Mouse (Mus musculus): Measurements from ENCODE around the gene Cog5. TPM values are rescaled to one million over a fixed set of nuclear protein-coding genes. Genes with fewer than 3 reads are reported as not detected.

The Cog5 gene
- polyA plus RNA-seq, 1 experiment from 2014 or later, result 36.0 TPM

DNA sequence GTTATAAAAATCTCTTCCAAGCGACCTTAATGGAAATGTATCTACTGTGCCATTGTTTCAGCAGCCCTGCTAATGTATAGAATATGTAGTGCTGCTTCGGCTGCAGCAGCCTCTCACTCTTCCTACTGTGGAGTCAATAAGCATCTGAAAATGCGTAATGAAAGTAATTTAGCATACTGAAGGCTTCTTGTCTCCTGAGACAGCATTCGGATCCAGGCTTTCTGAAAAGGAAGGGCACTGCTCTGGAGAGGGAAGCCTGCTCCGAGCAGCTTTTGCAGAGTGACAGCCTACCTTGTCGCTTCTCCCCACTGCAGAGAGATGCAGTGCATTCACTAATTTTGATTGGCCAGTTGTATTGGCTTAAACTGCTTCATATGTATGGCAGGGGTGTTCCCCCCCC, 58.9 kb downstream of the Cog5 start, which contains the start of gene Gpr22:
Gpr22 (minus strand) TSS at position 348 of the 400 bp plus-strand sequence.
- Histone ChIP-seq H3K4me1 (no peaks in the 10 kb centered on the region), H3K36me3 (no peaks in the 10 kb centered on the region), H3K4me3 (peak within 1 kb of the TSS; percentile 26), H3K27me3 (replicated peaks) (no peaks in the 10 kb centered on the region), H3K9ac (peak within 1 kb of the TSS; percentile 30), H3K9me3 (no peaks in the 10 kb centered on the region), H3K4me2 (replicated peaks) (peak within 1 kb of the TSS; percentile 43), H3K27ac (peak within 1 kb of the TSS; percentile 59; the same call in 1 of the 2 replicates)
- WGBS, result 25% methylated on average over 6 of the region's 6 CpGs
- ATAC-seq (ENCODE audit: low FRiP score, low read depth), result peak; percentile 88

DNA sequence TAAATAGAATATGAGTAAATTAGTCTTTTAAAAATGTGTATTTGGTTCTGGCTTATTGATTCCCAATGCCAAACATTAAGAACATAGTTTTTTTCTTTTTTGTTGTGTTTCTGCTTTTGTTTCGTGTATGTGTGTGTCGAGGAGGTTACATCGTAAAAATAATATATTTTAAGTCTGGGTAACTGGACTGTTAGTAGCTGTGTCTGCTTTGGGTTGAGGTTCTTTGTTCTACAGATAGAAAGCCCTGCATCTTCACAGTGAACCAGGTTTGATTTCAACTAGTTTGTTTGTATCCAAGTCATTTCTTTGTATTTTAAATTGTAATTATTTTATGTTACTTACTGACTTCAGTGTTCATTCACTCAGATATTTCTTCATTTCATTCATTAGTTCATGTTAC, 59.4 kb downstream of the Cog5 start:
- H3K4me1 ChIP-seq, result no peaks in the 10 kb centered on the region
- no peak overlapping the region for H3K27ac ChIP-seq
- no peaks in the 10 kb centered on the region for H3K27me3 ChIP-seq (replicated peaks)
- ATAC-seq (ENCODE audit: low FRiP score, low read depth), result no peak
- H3K4me3 ChIP-seq, result no peak overlapping the region
- peak overlapping the region; percentile 43 for H3K4me2 ChIP-seq (replicated peaks)
- 64% methylated on average over 3 of the region's 3 CpGs for WGBS
- H3K9ac ChIP-seq, result no peak overlapping the region
- no peaks in the 10 kb centered on the region for H3K9me3 ChIP-seq
- H3K36me3 ChIP-seq, result no peaks in the 10 kb centered on the region

DNA sequence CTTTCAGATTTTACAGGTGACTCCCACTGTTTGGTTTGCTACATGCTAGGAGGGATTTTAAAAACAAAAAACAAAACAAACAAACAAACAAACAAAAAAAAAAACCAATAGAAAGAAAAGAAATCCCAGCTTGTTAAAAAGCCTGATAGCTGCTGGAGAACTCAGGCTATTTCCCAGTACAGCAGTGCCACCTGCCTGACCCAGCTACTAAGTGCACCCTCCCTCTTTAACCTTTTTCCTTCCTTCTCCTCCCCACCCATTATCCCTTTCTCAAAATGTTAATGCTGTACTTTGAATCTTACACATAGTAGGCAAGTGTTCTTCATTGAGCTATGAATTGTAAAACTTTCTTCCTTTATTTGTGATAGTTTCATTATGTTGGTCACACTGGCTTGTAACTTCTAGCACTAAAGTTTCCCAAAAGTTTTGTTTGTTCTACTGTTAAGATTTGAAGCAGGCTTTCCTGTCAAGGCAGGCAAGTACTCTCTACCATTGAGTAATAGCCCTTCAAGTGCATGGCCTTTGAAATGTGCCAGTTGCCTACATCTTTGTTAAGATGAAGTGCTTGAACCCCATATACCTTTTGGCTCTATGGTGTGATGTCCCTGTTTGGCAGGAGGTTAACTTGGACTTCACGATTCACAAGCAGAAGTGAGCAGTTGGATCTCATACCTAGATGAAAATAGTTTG, 65.1 kb downstream of the Cog5 start:
- Histone ChIP-seq H3K9me3 (no peaks in the 10 kb centered on the region), H3K4me3 (no peak overlapping the region), H3K27me3 (replicated peaks) (no peaks in the 10 kb centered on the region), H3K4me2 (replicated peaks) (no peak overlapping the region), H3K27ac (no peak overlapping the region), H3K9ac (no peak overlapping the region), H3K4me1 (no peaks in the 10 kb centered on the region), H3K36me3 (no peaks in the 10 kb centered on the region)
- 92% methylated on average over 1 of the region's 1 CpGs for WGBS
- no peak for ATAC-seq (ENCODE audit: low FRiP score, low read depth)

DNA sequence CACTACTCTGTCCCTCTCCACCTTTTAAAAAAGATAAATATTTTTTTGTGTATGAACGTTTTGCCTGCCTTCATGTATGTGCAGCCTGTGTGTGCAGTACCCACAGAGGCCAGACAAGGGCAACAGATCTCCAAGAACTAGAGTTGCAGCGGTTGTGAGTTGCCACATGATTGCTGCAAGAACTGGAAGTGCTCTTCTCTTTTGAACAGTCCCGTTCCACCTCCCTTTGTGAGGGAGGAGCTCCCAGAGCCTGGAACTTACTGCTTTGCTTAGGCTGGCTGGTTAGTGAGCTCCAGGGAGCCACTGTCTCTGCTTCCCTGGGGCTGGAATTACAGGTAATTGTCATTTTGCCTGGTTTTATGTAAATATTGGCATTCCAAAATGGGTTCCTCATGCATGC, 69.9 kb downstream of the Cog5 start:
- Histone ChIP-seq H3K4me3 (no peak overlapping the region), H3K27ac (no peak overlapping the region), H3K36me3 (no peaks in the 10 kb centered on the region), H3K4me1 (no peaks in the 10 kb centered on the region), H3K9ac (no peak overlapping the region), H3K27me3 (replicated peaks) (no peaks in the 10 kb centered on the region), H3K4me2 (replicated peaks) (no peak overlapping the region), H3K9me3 (no peaks in the 10 kb centered on the region)
- no peak for ATAC-seq (ENCODE audit: low FRiP score, low read depth)
- 81% methylated on average over 3 of the region's 3 CpGs for WGBS

DNA sequence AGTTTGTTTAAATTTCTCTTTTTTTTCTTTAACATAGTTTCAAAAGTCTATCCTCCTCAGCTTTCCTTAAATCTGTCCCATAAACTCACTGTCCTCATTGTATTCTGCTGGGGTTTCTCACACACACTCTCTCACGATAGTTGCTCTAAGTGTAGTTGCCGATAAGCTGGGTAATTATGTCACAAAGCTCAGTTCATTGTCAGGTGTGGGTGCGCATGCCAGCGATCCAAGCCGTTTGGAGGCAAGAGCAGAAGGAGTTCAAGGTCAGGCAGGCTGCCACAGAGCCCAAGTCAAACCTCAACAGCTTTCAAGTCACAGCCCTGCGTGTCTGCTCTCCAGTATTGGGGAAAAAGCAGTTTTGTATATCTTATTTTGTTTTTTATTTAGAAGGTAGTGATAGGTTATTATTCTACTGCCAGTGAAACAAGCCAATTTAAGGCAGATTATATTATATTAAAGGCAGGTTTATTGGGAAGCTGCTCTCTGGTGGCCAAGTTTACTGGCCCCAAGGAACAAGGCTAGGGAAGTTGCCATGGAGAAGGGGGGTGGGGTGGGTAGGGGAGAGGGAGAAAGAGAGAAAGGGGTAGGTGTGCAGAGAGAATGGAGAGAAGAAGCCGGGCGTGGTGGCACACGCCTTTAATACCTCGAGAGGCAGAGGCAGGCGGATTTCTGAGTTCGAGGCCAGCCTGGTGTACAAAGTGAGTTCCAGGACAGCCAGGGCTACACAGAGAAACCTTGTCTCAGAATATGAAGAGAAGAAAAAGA, 71.0 kb downstream of the Cog5 start:
- H3K4me3 ChIP-seq, result no peak overlapping the region
- no peak overlapping the region for H3K27ac ChIP-seq
- 86% methylated on average over 12 of the region's 12 CpGs for WGBS
- no peaks in the 10 kb centered on the region for H3K27me3 ChIP-seq (replicated peaks)
- H3K9ac ChIP-seq, result no peak overlapping the region
- H3K4me1 ChIP-seq, result no peaks in the 10 kb centered on the region
- H3K9me3 ChIP-seq, result no peaks in the 10 kb centered on the region
- ATAC-seq (ENCODE audit: low FRiP score, low read depth), result no peak
- H3K4me2 ChIP-seq (replicated peaks), result no peak overlapping the region
- H3K36me3 ChIP-seq, result no peaks in the 10 kb centered on the region

DNA sequence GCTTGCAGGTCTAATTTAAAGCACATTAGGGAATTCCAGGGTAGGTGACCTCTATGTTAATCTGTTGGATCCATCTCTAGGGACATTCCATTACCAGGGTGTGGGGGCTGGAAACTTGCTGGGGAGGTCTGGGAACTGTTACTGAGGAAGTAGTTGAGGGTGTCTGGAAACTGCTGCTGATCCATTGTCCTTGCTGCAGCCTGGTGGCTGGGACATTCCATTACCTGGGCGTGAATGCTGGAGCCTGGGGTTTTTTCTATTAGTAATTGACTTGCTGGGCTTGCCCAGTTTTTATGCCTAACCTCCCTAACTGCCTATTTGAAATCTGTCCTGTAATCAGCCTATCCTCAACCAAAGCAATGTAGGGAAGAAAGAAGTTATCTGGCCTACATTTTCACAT, 72.0 kb downstream of the Cog5 start:
- WGBS, result 34% methylated on average over 1 of the region's 1 CpGs
- no peak overlapping the region for H3K27ac ChIP-seq
- H3K9me3 ChIP-seq, result no peaks in the 10 kb centered on the region
- H3K9ac ChIP-seq, result no peak overlapping the region
- H3K4me3 ChIP-seq, result no peak overlapping the region
- no peak for ATAC-seq (ENCODE audit: low FRiP score, low read depth)
- no peaks in the 10 kb centered on the region for H3K4me1 ChIP-seq
- no peaks in the 10 kb centered on the region for H3K27me3 ChIP-seq (replicated peaks)
- H3K36me3 ChIP-seq, result no peaks in the 10 kb centered on the region
- H3K4me2 ChIP-seq (replicated peaks), result no peak overlapping the region

DNA sequence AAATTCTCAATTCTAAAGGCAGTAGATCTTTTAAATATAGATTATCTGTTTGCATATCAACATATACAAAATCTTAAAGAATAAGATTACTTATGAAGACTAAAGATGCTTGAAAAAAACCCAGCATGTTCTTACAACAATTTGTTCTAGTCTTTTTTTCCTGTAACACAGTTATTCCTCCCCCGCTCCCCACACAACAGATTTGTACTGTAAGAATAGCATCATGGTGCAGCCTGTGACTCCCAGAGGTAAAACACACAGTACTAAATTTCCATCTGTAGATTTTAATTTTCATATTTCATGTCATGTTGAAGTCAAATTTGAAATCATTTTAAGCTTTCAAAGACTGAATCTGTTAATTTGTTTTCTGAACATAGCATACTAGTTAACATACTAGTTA, 75.5 kb downstream of the Cog5 start:
- WGBS, result 96% methylated on average over 1 of the region's 1 CpGs
- Histone ChIP-seq H3K36me3 (no peaks in the 10 kb centered on the region), H3K9ac (no peak overlapping the region), H3K9me3 (no peaks in the 10 kb centered on the region), H3K4me3 (no peak overlapping the region), H3K27me3 (replicated peaks) (no peaks in the 10 kb centered on the region), H3K4me2 (replicated peaks) (no peak overlapping the region), H3K27ac (no peak overlapping the region), H3K4me1 (no peaks in the 10 kb centered on the region)
- no peak for ATAC-seq (ENCODE audit: low FRiP score, low read depth)

DNA sequence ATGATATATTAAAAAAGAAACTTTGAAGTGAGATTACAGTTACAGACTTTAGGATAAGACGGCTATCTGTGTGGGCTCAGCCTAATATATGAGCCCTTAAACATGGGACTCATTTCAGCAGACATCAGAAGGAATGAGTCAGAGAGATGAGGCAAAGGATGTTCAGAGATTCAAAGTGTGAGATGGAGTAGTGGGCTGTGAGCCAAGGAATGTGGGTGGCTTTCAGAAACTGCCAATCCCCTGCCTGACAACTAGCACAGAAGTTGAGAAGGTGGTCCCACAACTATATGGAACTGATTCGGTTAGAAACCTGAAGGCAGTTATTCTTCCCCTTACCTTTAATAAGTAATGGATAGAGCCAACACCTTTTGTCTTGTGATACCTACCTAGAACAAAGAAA, 79.9 kb downstream of the Cog5 start:
- no peak overlapping the region for H3K27ac ChIP-seq
- H3K4me3 ChIP-seq, result no peak overlapping the region
- H3K9me3 ChIP-seq, result no peaks in the 10 kb centered on the region
- ATAC-seq (ENCODE audit: low FRiP score, low read depth), result no peak
- no peaks in the 10 kb centered on the region for H3K27me3 ChIP-seq (replicated peaks)
- H3K4me1 ChIP-seq, result no peaks in the 10 kb centered on the region
- no peak overlapping the region for H3K9ac ChIP-seq
- H3K36me3 ChIP-seq, result no peaks in the 10 kb centered on the region
- H3K4me2 ChIP-seq (replicated peaks), result no peak overlapping the region
- WGBS, result 90% methylated on average over 2 of the region's 2 CpGs

DNA sequence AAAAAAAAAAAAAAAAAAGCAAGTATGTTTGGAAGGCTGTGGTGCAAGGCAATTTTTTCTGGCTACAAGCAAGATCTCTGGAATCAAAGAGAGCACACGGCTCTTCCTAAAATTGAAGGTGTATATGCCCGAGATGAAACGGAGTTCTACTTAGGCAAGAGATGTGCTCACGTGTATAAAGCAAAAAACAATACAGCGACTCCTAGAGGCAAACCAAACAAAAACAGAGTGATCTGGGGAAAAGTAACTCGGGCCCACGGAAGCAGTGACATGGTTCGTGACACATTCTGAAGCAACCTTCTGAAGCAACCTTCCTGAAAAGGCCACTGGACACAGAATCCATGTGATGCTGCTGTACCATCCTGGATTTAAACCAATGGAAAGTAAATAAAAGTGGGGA, 92.6 kb downstream of the Cog5 start:
- no peaks in the 10 kb centered on the region for H3K36me3 ChIP-seq
- H3K4me2 ChIP-seq (replicated peaks), result no peak overlapping the region
- H3K4me3 ChIP-seq, result no peak overlapping the region
- no peak for ATAC-seq (ENCODE audit: low FRiP score, low read depth)
- WGBS, result 90% methylated on average over 8 of the region's 8 CpGs
- no peaks in the 10 kb centered on the region for H3K4me1 ChIP-seq
- no peak overlapping the region for H3K27ac ChIP-seq
- H3K9me3 ChIP-seq, result peaks cover 7% of the 10 kb centered on the region; the same call in 1 of the 2 replicates
- H3K27me3 ChIP-seq (replicated peaks), result no peaks in the 10 kb centered on the region
- H3K9ac ChIP-seq, result no peak overlapping the region

DNA sequence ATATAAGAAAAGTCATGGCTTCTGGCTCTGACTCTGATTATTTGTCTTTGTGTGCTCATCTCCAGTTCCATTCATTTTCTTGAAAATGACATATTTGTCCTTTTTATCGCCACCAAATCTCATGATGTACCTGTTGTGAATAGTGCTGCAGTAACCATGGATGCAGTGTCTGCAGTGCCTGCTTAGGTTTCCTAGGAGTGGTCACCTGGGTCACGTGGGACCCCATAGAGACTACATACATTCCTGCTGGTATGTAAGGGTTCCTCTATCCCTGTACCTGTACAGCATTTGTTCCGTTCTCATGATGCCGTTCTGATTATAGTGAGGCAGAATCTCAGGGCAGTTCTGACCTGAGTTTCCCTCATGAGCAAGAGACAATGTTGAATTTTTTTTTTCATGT, 95.2 kb downstream of the Cog5 start:
- no peak for ATAC-seq (ENCODE audit: low FRiP score, low read depth)

DNA sequence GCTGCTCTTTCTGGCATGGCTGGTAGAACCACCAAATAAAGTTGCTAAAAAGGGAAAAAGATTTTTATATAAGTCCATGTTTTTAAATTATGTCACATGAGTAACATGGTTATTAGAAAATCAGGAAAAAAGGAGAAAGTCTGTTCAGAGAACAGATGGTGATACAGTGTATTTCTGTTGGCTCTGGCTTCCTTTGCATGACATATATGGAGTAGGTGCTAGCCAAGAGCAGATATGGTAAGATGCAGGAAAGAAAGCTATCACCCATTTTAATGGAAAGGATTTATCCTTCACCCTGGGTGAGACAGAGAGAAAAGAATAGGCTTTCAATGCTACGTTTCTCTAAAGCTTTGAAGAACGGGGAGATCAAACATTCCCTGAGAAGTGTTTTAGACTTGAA, 99.8 kb downstream of the Cog5 start:
- ATAC-seq (ENCODE audit: low FRiP score, low read depth), result no peak
- Histone ChIP-seq H3K36me3 (no peaks in the 10 kb centered on the region), H3K9me3 (no peaks in the 10 kb centered on the region), H3K9ac (no peak overlapping the region), H3K4me2 (replicated peaks) (no peak overlapping the region), H3K4me3 (no peak overlapping the region), H3K27me3 (replicated peaks) (no peaks in the 10 kb centered on the region), H3K27ac (no peak overlapping the region), H3K4me1 (no peaks in the 10 kb centered on the region)
- 58% methylated on average over 2 of the region's 2 CpGs for WGBS

More for the DNA sequence above, 95.2 kb downstream of the Cog5 start:
- Histone ChIP-seq H3K27ac (no peak overlapping the region), H3K4me2 (replicated peaks) (no peak overlapping the region), H3K27me3 (replicated peaks) (no peaks in the 10 kb centered on the region), H3K4me3 (no peak overlapping the region), H3K4me1 (no peaks in the 10 kb centered on the region), H3K36me3 (no peaks in the 10 kb centered on the region), H3K9ac (no peak overlapping the region), H3K9me3 (no peaks in the 10 kb centered on the region)
- 97% methylated on average over 4 of the region's 4 CpGs for WGBS

DNA sequence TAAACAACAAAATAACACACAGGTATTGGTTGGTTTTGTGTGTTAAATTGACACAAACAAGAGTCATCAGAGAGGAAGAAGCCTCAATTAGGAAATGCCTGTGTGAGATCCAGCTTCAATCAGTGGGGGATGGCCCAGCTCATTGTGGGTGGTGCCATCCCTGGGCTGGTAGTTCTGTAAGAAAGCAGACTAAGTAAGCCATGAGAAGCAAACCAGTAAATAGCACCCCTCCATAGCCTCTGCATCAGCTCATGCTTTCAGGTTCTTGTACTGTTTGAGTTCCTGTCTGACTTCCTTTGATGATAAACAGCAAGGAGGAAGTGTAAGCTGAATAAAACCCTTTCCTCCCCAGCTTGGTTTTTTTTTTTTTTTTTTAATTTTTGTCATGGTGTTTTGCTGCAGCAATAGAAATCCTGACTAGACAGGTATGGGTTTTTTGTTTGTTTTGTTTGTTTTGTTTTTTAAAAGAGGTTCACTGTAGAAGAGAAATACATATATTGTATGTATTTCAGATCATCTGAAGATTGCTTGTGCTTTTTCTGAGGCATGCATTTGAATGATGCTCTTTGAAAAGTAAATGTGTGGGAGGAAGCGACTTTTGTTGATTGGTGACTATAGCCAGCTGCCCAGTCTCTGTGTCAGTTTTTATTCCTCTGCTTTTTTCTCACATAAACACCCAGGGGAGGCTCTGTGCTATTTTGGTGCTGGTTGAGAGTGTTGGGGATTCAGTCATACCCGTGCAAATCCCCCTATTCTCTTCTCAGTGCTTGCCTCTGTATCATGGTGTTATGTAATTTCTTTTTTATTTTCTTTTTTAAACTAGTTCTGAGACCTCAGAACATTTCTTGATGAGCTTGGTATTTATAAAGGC, 101.5 kb downstream of the Cog5 start:
- Histone ChIP-seq H3K27me3 (replicated peaks) (no peaks in the 10 kb centered on the region), H3K4me2 (replicated peaks) (no peak overlapping the region), H3K4me3 (no peak overlapping the region), H3K4me1 (no peaks in the 10 kb centered on the region), H3K9ac (no peak overlapping the region), H3K36me3 (no peaks in the 10 kb centered on the region), H3K9me3 (no peaks in the 10 kb centered on the region), H3K27ac (no peak overlapping the region)
- WGBS, result 57% methylated on average over 2 of the region's 2 CpGs
- ATAC-seq (ENCODE audit: low FRiP score, low read depth), result no peak
